Mouse (Mus musculus): ENCODE measurements at regions not wholly inside any gene's neighbourhood (a gene's known extent, or its start where the extent isn't known, plus 50 kb on each side); places are given as distances from the start of the nearest gene placed in this dataset.
A peak's percentile ranks its signal among the peaks of the same experiment; 100 is the strongest.
"Not testable (repeated sequence)": the region's sequence is repeated elsewhere in the genome, so short reads cannot be mapped to it uniquely, and the experiment has no call there.

DNA sequence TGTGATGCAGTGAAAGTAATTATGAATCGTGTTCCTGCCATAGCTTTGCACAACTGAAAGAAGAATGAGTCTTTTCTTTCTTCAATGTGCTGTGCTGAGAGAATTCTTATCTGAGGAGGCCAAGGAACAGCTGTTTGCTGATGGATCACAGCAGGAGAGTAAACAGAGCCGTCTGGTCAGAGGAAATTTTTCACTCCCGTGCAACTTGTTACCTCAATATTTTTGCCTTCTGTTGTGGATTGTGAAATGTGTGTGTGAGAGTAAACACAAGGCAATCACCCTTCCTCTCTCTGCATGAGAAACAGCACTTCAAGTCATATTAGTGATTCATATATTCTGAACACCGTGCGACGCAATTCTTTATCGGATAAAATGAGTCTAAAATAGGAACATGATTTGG lies 171.9 kb downstream of the Epm2a start:
- no peak for DNase-seq (ENCODE audit: extremely low spot score in 1 of 2, low spot score in 1 of 2)

DNA sequence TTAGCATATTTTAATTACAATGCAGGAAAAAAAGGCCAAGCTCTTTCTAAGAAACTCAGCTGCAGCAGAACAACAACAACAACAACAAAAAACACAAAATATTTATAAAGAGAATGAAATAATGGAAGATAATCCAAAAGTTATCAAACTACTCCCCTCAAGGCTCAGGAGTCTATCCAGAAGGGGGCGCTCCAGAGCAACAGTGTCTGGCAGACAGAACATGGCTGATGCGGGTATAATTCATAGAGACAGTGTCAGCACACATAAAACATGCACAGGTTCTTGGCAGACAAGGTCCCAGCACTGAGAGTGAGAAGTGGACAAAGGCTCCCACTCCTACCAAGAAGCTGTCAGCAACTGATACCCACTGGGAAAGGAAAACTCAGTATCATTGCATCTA lies 173.9 kb downstream of the Epm2a start:
- DNase-seq (ENCODE audit: extremely low spot score in 1 of 2, low spot score in 1 of 2): peak in 1 of 2 experiments; percentile 33

DNA sequence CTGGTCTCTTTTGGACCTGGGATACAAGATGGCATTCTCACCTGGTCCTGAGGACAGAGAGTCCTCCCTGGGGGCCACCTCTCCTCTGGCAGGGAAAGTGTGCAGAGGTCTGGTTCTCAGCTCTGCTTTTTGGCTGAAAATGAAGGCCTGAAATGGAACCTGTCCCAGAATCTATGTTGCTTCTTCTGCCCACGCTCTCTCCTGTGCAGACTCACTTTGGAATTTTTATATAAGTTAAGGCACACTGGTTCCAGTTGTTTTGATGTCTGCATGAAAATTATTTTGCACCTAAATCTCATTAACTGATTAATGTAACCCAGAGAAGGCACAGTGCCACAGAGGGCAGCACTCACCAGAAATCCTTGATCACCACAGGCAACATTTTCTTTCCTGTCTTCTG lies 188.1 kb downstream of the Epm2a start:
- no peak for DNase-seq (ENCODE audit: extremely low spot score in 1 of 2, low spot score in 1 of 2)

DNA sequence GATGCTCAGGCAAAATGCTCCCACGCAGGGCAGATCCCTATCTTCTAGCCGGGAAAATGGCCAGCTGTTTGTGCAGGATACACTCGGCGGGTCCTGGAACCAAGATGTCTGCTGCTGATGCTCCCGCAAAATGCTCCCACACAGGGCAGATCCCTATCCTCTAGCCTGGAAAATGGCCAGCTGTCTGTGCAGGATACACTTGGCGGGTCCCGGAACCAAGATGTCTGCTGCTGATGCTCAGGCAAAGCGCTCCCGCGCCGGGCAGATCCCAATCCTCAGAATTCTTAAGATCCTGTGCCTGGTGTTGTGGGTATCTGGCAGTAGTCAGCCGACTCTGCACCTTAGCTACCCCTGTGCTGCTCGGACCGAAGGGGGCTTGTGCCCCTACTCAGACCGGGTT lies 212.2 kb downstream of the Epm2a start:
- DNase-seq (ENCODE audit: extremely low spot score in 1 of 2, low spot score in 1 of 2): not testable (repeated sequence)

DNA sequence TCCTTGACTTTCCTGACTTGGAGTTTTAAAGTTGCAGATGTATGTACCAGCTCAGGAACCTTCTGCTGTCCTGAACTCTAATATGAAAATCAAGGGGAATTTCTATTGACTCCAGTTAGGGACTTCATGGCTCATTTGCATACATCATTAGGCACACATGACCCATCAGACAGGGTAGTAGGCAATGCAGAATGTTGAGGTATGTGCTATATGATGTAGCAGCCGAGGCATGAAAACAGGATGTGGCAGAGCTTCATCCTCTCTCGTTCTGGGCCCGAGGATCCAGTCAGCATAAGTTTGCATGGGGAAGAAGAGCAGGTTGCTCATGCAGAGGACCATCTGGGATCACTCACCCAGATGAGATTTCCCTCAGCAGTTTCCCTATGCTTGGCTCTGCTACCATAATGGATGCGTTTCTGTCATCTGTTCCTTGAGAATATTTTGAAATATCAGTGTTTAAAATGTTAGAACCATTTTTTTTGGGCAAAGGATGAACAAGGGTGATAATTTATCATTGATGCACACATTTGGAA lies 227.4 kb downstream of the Epm2a start:
- peak in 1 of 2 experiments; percentile 10 for DNase-seq (ENCODE audit: extremely low spot score in 1 of 2, low spot score in 1 of 2)

DNA sequence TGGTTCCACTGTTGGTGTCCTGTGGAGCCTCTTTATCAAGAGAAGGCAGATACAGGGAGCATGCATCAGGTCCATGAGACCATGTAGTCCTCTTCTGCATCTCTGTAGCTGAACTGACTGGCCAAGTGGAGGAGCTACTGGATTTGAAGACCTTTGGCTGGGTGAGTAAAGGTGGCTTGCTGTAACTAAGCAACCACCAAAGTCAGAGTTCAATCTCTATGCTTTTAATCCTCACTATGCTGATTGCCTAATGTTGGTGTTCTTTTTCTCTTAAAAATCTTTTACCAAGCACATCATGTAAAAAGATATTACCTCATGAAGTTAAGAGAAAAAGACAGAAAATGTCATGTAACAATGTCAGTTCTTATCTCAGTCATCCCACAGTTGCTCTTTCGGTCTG lies 265.2 kb downstream of the Epm2a start:
- DNase-seq (ENCODE audit: extremely low spot score in 1 of 2, low spot score in 1 of 2): no peak

DNA sequence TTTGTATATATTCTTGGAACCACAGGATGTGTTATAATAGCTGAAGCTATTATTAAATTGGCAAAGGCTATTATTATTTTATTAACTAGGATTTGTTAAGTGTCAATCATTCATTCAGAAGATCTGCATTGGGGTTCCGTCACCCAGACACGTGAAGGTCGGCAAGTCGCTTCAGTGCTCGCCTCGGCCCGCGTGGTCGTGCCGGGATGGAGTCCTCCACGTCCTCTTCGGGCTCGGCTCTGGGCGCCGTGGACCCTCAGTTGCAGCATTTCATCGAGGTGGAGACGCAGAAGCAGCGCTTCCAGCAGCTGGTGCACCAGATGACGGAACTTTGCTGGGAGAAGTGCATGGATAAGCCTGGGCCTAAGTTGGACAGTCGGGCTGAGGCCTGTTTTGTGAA lies 265.9 kb downstream of the Epm2a start:
- DNase-seq (ENCODE audit: extremely low spot score in 1 of 2, low spot score in 1 of 2): not testable (repeated sequence)

DNA sequence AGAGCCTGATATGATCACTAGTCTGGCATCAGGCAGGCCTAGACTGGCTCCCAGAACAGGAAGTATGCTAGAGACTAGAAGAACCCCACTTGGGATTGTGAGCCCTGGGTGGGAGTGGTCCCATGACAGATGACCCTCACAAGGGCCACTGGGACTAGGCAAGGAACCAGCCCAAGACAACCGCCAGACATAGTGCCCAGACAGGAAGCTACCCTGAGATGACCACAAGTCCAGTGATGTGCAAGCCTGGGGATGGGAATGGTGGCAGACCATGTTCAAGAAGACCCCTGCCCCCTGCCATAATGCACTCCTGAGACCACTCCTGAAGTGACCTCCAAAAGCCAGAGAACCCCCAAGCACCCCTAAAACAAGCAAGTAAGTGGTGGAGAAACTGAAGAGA lies 304.9 kb downstream of the Epm2a start:
- no peak for DNase-seq (ENCODE audit: extremely low spot score in 1 of 2, low spot score in 1 of 2)

DNA sequence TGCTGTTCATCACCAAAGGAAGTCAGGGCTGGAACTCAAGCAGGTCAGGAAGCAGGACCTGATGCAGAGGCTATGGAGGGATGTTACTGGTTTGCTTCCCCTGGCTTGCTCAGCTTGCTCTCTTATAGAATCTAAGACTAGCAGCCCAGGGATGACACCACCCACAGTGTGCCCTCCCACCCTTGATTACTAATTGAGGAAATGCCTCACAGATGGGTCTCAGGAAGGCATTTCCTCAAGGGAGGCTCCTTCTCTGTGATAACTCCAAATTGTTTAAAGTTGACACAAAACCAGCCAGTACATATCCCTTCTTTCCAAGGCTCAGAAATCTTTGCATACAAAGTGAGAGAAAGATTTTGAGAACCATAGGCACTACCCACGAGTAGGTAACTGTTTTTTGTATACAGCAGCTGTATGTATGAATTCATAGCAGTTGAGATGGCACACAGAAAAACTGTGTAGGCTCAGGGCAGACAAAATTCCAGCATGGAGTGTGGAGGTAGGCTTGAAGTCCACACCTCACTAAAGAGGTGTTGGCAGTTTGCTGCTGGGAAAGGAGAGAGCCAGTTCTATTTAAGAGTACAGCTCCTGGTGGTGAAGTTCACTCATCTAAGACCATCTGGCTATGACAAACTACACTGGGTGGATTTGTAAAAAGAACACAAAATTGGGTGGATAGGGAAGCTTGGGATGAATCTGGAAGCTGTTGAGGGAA lies 317.0 kb downstream of the Epm2a start:
- no peak for DNase-seq (ENCODE audit: extremely low spot score in 1 of 2, low spot score in 1 of 2)

DNA sequence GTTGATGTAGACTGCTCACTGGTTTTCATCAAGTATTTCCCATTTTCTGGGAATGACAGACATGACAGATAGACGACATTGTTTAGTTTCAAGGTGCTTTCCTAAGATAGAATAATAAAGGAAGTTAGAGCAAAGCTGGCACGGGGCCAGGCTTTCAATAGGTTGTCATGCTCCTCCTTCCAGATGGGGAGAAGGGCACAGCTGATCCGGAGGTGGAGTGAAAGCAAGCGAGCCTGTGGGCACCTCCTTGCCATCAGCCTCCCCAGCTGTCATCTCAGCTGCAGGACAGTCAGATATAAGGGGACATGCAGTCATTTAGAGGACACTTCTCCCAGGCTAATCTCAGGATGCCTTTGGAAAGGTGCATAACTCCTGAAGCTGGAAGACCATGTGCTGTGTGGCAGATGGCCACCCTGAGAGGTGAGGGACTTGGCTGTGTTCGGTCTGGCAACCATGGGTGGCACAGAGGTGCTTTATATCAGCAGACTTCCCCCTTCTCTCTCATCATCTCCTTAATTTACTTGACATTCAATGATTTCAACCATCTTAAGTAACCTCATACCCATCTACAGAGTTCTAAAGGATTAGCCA lies 318.6 kb downstream of the Epm2a start:
- peak in 1 of 2 experiments; percentile 5 for DNase-seq (ENCODE audit: extremely low spot score in 1 of 2, low spot score in 1 of 2)

DNA sequence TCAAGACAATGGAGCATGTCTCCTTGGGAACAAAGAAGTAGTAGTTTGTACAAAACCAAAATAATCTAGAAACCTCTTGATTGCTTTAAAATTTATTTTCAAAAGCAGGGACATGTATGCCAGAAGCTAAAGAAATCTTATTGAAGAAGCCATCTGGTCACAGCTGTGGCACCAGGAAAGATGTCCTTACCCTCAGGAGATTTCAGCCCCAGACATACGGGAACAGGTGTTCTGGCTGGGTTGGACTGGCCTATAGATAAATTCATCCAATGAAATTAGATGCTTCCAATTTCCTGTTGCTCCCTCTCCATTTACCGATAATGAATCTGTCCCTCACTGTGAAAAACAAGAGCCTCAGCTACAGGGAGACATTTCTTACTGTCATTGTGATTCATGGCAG lies 366.5 kb downstream of the Epm2a start:
- DNase-seq (ENCODE audit: extremely low spot score in 1 of 2, low spot score in 1 of 2): no peak

DNA sequence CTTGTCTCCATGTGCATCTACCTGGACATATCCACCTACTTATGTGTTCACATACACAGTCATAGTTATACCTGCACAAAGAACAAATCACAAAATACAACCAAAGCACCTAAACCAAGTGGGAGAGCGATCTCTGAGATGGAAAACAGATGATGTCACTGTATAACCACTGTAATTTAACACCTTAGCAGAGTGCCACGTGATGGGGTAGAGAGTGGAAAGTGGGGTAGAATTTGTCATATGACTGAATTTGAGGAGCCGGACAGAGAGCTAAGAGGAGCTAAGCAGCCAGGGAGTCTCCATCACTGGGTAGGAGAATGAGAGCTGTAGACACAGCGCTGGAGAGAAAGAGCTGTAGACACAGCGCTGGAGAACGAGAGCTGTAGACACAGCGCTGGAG lies 381.6 kb downstream of the Epm2a start:
- DNase-seq (ENCODE audit: extremely low spot score in 1 of 2, low spot score in 1 of 2): no peak

DNA sequence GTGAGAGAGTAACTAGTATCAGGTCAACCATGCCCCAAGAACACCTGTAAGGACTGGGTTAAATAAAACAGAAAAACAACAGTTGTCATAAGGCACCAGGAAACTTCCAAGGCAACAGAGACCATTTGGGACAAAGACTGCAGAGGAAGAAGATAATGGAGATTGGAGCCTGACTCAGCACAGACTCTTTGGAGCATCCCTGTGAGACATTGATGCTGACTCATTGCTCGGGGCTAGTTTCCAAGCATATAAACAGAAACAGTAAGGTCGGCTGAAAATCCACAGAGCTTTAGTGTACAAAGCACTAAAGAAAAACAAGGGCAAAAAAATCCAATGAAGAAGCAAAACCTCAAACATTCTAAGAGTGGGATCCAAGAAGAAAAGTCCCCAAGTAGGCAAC lies 386.3 kb downstream of the Epm2a start:
- no peak for DNase-seq (ENCODE audit: extremely low spot score in 1 of 2, low spot score in 1 of 2)

DNA sequence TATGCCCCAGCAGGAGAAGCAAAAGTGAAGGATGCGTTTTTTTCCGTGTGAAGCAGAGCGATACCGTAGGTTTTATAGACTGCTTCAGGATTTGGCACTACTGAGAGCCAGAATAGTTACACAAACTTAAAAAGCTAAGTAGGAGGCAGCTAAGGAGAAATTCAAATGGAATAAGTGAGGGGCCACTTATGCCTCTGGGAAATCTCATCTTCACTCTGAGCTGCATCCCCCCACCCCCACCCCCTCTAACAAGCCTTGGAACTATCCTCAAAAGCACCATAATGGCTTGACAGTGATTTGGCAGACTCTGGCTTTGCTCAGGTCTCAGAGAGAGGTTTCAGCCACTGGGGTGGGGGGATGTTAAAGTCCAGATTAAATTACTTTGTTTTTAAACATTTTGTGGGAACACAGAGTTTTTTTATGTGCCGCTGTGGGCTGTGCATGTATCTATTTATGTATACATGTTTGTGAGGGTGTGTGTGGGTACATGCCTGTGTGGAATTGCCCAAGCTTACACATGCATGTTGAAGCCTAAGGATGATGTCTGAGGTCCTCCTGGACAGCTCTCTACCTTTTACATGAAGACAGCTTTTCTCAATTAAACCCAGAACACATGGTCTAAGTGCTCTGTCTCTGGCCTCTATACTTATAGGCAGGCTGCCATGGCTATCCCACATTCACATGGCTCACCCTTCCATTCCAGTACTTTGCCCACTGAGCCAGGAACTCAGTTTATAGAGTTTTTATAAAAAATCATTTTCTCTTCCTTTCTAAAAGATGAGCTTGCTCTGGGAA lies 396.6 kb downstream of the Epm2a start:
- DNase-seq (ENCODE audit: extremely low spot score in 1 of 2, low spot score in 1 of 2): no peak

DNA sequence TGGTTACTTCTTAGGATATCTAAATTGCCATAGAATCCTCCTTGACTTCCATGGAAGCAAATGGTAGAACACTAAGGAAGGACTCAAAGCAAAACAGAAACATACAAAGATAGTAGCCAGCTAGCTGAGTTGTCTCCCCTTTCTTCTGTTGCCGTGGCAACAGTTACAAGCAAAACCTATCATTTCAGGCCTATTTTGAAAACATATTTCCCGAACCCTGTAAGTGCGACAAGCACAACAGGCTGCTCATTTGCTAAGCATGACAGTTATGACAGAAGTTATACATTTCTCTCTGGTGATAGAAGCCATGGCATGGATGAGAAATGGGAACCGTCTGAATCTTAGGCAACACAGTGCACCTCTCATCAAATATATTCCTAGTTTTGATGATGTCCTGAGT lies 402.4 kb downstream of the Epm2a start:
- no peak for DNase-seq (ENCODE audit: extremely low spot score in 1 of 2, low spot score in 1 of 2)

DNA sequence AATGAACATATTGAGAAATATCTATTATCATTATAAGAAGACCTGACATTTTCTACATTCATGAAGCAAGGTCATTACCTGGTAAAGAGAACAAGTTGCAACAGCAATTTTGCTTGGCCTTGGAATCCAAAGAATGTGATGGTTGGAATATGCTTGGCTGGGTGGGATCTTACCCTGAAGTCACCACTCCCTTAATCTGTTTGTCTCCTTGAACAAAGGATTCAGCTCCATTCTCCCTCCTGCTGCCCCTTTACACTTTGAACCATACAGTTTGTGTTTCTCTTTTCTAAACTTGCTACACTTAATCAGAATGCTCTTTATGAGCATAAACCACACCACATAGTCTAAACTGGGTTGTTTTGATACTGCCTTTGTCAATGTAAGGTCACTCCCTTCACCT lies 403.8 kb downstream of the Epm2a start:
- no peak for DNase-seq (ENCODE audit: extremely low spot score in 1 of 2, low spot score in 1 of 2)

DNA sequence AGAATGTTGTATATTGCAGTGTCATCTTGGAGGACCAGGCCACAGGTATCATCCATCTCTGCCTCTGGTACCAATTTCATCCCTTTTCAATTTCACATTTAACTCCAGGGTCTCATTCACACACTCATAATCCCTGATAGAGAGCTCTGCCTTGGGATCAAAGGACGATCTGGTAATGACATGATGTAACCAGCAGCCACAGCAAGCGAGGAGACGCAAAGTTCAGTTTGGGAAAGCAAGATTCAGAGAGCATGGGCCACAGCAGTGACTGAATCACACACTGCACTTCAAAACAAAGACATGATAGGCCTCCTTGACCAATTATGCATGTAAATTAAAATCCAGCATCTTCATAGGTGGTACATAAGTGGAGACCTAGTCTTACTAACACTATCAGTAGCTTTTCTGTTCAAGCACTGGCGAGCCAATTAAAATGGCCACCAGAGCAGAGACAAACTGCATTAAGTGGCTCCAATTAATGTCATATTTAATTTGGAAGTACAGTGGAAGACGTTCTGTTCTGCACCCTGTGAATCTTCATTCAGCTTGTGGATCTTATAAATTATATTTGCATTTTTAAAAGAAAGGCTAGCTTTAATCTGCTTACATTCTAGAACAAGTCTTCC lies 412.0 kb downstream of the Epm2a start:
- DNase-seq (ENCODE audit: extremely low spot score in 1 of 2, low spot score in 1 of 2): no peak

DNA sequence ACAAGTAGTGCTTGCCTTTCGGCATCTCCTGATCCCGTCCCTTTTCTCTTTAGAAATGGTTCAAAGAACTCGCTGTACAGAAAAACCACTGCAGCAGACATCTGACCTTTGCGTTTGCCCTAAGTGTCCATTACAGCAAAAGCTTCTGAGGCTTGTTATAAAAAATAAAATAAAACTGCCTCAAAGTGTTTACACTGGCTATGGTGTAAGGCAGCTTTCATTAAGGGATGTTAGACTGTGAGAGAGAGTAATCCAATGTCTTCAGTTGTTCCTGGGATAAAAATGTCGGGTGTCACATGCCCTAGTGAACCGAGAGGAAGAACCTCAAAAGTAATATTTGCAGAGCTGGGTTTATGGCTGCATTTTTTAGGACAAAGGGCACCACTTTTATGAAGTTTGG lies 434.7 kb downstream of the Epm2a start:
- no peak for DNase-seq (ENCODE audit: extremely low spot score in 1 of 2, low spot score in 1 of 2)

DNA sequence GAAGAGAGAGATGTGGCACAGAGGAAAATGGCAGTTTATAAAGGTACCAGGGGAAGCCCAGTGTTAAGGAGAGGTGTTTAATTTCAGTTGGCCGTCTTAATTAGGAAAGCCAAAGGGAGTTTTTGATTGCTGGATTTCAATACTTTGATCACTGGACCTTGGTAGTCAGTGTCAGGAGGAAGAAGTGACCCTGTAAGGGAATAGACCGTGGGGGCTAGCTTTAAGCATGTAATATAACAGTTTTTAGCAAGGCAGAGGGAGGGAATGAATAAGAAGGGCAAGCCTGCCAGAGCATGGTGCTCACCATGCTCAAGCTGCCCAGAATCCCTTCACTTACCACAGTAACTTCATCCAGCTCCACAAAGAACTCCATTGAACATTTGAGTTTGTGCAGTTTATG lies 437.1 kb downstream of the Epm2a start:
- no peak for DNase-seq (ENCODE audit: extremely low spot score in 1 of 2, low spot score in 1 of 2)

DNA sequence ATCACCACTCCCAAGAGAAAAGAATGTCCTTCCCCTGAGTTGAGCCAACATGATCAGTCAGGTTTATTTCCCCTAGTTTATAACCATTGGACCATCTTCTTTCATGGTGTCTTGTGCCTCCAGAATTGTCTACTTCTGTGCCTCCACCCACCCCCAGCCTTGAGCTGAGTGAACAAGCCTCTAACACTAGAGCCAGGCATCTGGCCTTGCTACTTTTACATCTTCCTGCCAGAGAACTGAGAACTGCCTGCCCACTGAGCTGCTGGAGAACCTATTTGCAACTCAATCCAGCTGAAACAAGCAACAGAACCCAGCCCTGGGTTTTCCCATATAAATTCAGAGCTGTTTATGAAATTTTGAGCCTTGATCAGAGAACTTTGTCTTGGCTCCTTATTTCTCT lies 444.0 kb downstream of the Epm2a start:
- DNase-seq (ENCODE audit: extremely low spot score in 1 of 2, low spot score in 1 of 2): no peak

DNA sequence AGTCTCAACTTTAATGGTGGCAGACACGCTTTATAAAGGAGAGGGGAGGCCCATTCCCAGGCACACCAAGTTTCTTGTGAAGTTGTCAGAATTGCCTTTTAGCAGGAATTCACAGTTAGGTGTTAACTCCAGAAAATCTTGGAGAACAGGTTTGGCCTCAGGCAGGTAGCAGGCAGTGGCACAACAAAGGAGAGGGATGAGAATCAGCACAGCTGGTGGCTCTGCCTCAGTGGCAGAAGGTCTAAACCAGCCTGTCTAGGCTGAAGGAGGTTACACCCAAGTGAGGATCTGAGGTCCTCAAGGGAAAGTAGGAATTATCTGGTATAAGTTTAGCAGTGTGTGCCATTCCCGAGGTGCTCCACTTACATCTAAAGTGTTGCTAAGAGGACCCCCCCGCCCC lies 456.3 kb downstream of the Epm2a start:
- DNase-seq (ENCODE audit: extremely low spot score in 1 of 2, low spot score in 1 of 2): no peak
